Mouse (Mus musculus) ovary, postnatal 36 days (tissue): ENCODE data around the gene Fgfr2.

ENCODE experiments used
- DNase-seq: peaks from one replicate; pipeline ENCODE4 v3.0.0; 2022; ENCODE audit warnings: low spot score, mixed read lengths

The Fgfr2 gene

GRCm38 (mm10) chr7:133041784-133042183 is 81.4 kb downstream of the Fgfr2 start:
- no peak for DNase-seq

GRCm38 (mm10) chr7:133040688-133041345 is 82.3 kb downstream of the Fgfr2 start:
- DNase-seq, result no peak

DNA sequence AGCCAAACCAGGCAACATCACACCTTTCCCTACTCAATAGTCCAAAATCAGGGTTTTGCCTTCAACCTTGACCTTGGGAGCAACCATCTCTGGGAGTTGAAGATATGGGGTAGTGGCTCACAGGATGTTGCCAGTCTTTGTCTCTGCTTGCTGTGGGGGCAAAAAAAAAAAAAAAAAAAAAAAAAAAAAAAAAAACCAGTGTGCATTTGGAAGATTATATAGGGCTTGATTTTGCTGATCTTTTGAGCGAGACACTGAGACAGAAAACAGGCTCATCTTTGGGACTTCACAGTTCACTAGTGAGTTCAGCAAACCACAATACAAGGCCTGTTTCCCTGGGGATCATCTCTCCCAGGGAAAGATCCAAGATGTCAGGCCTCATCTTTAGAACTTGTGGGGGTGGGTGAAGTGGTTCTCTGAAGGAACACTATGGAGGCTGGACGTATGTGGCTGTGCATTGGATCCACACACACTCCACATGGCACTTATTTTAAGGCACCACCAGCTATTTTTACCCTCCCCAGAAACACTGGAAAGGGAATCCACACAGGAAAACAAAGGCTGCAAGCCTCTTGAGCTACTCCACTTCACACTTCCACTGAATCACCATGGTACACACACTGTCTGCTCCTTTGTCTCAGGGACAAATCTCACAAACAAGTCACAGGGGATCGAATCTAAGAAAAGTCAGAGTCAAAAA is 83.4 kb downstream of the Fgfr2 start:
- DNase-seq, result no peak

DNA sequence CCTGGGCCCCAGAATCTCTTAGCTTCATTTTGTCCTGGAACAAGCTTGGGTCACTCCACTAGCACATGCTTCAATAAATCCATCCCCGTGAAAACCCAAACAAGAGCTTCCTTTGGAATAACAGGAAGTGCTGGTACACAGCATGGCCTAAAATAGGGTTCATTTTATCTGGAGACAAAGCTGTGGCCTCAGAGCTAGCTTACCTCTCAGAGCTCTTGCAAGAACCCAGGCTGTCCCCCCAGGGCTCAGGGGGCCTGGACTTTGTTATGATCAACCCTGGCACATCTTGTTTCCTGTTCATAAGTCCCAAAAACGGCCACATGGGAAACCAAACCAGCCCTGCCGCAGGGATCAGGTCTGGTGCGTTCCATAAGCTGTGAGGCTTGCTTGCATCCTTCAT is 85.5 kb downstream of the Fgfr2 start:
- no peak for DNase-seq

DNA sequence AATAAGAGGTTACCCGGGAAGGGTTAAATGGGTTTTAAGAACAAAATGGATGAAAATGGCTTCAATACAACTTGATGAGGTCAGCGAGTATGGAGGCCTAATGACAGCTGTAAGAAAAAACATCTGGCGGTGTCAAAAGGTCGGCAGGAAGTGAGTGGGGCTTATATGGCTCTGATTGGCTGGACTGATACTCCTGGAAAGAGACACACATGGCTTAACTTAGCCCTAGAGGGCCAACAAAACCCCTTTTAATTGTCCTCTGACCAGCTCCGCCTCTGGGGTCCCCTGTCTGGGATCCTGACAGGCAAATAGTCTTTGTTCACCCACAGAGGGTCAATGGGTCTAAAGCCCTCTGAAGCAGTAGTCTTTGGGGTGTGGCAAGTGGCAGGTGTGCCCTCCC is 85.9 kb downstream of the Fgfr2 start:
- no peak for DNase-seq

DNA sequence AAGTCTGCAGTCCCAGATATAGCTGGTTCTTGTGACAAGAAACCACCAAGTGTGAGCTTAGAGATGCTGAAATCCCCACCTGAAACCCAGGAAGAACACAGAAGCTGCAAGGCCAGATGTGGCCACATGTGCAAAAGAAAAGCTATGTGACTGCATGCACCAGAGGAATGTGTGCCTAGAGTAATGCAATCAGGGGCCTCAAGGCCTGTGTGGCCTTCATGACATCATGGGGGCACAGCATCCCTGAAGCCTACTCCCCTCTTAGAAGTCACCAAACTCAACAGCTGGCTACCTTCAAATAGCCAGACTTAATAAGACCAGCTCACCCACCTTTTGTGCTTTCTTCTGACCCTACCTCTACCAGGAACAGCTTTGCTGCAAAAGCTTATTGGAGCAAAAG is 87.2 kb downstream of the Fgfr2 start:
- DNase-seq, result no peak

DNA sequence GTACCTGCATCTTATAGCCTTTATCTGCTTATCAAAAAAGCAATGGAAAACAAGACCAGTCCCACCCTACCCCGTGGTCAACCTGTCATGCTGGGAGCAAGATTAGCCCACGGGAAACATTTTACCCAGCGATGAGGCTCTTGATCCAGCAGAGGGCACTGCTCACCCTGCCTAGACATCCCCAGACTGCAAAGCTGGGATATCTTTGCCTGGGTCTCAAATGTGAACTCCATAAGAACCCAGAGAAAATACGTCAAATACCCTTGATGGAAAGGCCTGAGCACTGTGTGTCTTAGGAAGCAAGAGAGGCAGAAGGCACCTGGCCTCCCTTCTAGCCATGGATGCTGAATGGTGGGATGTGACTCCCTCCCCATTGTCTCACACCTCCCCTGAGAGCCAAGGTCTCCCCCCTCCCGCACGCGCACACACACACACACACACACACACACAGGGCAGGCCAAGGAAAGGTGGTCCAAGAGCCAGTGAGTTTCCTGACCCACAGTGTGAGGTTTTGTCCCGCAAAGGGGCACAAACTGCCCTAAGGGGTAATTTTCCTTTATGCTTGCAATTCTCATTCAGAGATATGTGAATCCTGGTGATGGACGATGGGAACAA is 90.5 kb downstream of the Fgfr2 start:
- peak; percentile 59 for DNase-seq

- DNase-seq, result no peak
Measured at GRCm38 (mm10) chr7:133029496-133030047, 93.6 kb downstream of the Fgfr2 start.

DNA sequence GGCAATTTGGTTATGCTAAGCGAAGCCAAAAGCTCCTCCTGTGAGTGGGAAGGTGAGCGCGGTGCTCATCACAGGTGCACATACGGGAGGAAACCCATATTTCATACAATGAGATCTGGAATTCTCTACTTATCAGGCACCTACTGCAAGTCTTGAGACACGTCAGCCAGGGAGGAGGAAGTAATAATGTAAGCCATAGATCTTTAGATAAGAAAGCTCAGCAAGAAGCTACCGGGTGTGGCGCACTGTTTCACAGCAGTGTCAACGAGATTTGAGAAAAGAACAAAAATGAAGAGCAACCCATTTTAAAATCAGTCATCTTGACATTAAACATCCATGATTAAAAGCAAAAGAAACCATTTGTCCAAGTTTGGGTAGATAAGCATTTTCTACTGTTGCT is 94.1 kb downstream of the Fgfr2 start:
- DNase-seq, result no peak

GRCm38 (mm10) chr7:133027930-133028329 is 95.2 kb downstream of the Fgfr2 start:
- DNase-seq, result no peak

DNA sequence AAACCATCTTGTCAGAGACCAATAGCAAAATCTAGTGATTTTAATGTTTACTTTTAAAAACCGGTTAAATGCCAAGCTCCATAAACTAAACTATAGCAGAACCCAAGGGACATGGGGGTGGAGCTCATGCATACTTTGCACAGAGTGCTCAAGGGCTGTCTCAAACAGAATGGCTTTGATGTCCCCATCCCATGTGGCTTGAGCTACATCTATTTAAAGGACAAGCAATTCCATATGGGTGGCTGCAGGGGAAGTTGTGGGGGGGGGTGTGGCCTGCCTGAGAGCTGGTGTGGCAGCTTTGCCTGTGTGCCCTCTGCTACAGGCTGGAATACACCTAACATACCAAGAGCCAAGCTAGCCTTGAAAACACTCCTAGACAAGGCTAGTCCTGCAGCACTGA is 98.5 kb downstream of the Fgfr2 start:
- no peak for DNase-seq

- no peak for DNase-seq
Measured at GRCm38 (mm10) chr7:133019481-133020020, 103.6 kb downstream of the Fgfr2 start.

DNA sequence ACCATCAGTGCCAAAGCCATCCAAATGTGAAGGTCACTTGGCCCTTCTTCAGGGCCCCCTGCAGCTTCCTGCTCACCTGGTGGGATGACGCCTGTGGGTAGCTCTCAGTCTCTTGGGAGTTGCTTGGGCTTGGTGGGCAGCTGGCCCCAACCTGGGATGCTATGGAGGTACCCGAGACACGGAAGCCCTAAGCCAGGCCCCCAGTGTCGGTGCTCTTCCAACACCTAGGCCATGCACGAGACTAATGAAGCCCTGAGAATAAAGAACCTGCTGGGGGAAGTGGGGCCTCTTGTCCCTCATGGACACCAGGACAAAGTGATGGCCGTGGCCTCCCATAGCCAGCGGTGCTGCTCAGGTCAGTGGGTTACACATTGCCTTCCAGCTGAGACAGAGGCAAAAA is 104.2 kb downstream of the Fgfr2 start:
- no peak for DNase-seq

GRCm38 (mm10) chr7:133015416-133016070 is 107.6 kb downstream of the Fgfr2 start:
- no peak for DNase-seq

DNA sequence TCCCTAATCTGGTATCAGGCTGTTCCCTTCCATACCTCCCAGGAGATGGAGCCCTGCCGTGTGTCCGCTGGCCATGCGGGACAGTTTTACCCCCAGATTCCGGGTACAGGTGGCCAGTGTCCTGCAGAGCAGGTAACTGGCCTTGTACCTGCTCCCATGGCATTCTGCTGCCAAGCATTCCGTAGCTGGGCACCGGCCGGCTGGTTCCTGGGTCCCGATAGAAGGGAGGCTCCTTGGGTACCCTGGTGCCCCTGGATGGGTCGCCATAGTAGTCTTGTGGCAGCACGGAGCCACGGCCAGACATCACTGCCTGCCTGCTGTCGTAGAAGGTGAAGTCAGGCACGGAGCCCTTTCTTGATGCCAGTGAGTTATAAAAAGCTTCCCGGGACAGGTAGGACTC is 108.5 kb downstream of the Fgfr2 start:
- DNase-seq, result no peak

- DNase-seq, result no peak
Measured at GRCm38 (mm10) chr7:133013923-133014322, 109.2 kb downstream of the Fgfr2 start.

- DNase-seq, result no peak
Measured at GRCm38 (mm10) chr7:133012637-133013366, 110.3 kb downstream of the Fgfr2 start.

DNA sequence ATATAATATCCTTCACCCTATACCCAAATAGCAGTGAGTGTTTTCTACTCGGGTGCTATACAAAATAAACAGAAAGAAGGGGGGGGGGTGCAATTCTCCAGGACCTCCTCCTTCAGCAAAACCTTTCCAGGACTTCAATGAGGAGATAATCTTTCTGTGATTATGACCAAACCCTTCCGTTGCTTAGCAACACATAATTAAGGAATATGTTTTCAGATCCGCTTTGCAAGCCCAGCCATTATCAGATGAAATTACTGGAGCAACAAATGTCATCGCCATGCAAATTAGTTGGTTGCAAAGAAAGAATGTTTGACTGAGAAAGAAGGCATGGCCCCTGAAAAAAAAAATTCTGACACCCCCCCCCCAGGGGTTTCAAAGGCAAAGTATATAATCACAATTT is 111.5 kb downstream of the Fgfr2 start:
- no peak for DNase-seq

- DNase-seq, result no peak
Measured at GRCm38 (mm10) chr7:133011191-133011590, 112.0 kb downstream of the Fgfr2 start.

- no peak for DNase-seq
Measured at GRCm38 (mm10) chr7:133010477-133010876, 112.7 kb downstream of the Fgfr2 start.

- no peak for DNase-seq
Measured at GRCm38 (mm10) chr7:133009676-133010075, 113.5 kb downstream of the Fgfr2 start.

- no peak for DNase-seq
Measured at GRCm38 (mm10) chr7:133008663-133009062, 114.5 kb downstream of the Fgfr2 start.
